Mouse (Mus musculus) hematopoietic stem cell, adult 5-6 weeks (primary cell): Measurements from ENCODE around the gene Ggct. TPM values are rescaled to one million over a fixed set of nuclear protein-coding genes. Genes with fewer than 3 reads are reported as not detected.

Experiments used
- ATAC-seq, 2 experiments: fragments of 125-278 bp in 1 of 2; replicated peaks in 1 of 2; 2 replicates each; pipeline ENCODE4 v1.8.0; 2016 to 2017; ENCODE audit warnings: inconsistent platforms in 2 of 2, mild to moderate bottlenecking in 2 of 2, moderate number of reproducible peaks in 2 of 2, low read depth in 1 of 2, moderate TSS enrichment in 1 of 2; ENCODE audit not compliant: low FRiP score in 2 of 2, poor library complexity in 2 of 2, severe bottlenecking in 2 of 2, insufficient read depth in 1 of 2, low TSS enrichment in 1 of 2
- total RNA-seq: library from RNA; stranded (forward); fragments of 172-1452, 232-1000 nt; gene quantifications from 2 replicates; pipeline ENCODE4 v1.2.3, GENCODE M21; 2017

The Ggct gene
- total RNA-seq, 1 experiment from 2014 or later: 24.8 TPM

- ATAC-seq: peak in 1 of 2 experiments; percentile 39; a peak in 1 of 4 replicates
Measured at GRCm38 (mm10) chr6:54934313-54934712, 58.4 kb downstream of the Ggct start.

- peak; percentile 61 to 71; a peak in 3 of 4 replicates for ATAC-seq
Measured at GRCm38 (mm10) chr6:54933866-54934265, 58.9 kb downstream of the Ggct start.

GRCm38 (mm10) chr6:54933216-54933615 lies 59.5 kb downstream of the Ggct start:
- no peak for ATAC-seq

Other genes starting within 250 kb of the Ggct start
- gene Znrf2, start 176.0 kb downstream of the Ggct start, total RNA-seq: 54.6 and 55.4 TPM in 2 replicates
- gene Nod1, start 20.3 kb downstream of the Ggct start, total RNA-seq: 5.8 and 9.1 TPM in 2 replicates
- gene Gars, start 45.1 kb upstream of the Ggct start, total RNA-seq: 101 and 119 TPM in 2 replicates
- gene Crhr2, start 140.1 kb upstream of the Ggct start, total RNA-seq: not detected in 2 replicates
- not detected in 2 replicates for gene Inmt, start 182.1 kb upstream of the Ggct start, total RNA-seq
- gene Mindy4, start 210.4 kb upstream of the Ggct start, total RNA-seq: 10.2 and 14.9 TPM in 2 replicates